Mouse (Mus musculus) thymus, postnatal 10 days (tissue): ENCODE results near the gene D930048N14Rik.

Experiments
- DNase-seq, 2 experiments: peaks; one replicate each; pipeline ENCODE4 v3.0.0; 2021; ENCODE audit warnings: low spot score in 2 of 2

D930048N14Rik gene

GRCm38 (mm10) chr11:51702831-51703230 lies 52.1 kb downstream of the D930048N14Rik start:
- no peak for DNase-seq

GRCm38 (mm10) chr11:51703379-51703998 lies 52.7 kb downstream of the D930048N14Rik start:
- DNase-seq, result peak in 1 of 2 experiments; percentile 46

- no peak for DNase-seq
Measured at GRCm38 (mm10) chr11:51706451-51706850, 55.7 kb downstream of the D930048N14Rik start.

- DNase-seq, result no peak
Measured at GRCm38 (mm10) chr11:51707080-51707479, 56.3 kb downstream of the D930048N14Rik start.
